Mouse (Mus musculus): ENCODE results near the gene Tube1. TPM values are rescaled to one million over a fixed set of nuclear protein-coding genes. Genes with fewer than 3 reads are reported as not detected.

The Tube1 gene
- polyA plus RNA-seq, 1 experiment = 120 TPM

- TF ChIP-seq POLR2A (IDR thresholded peaks at IDR 0.05; ENCODE audit: control insufficient read depth, extremely low read depth, insufficient read depth, low read length, poor library complexity) (no peak), CTCF (IDR thresholded peaks at IDR 0.05; ENCODE audit: borderline replicate concordance, control insufficient read depth, extremely low read depth, insufficient read depth, low read length, poor library complexity) (no peak)
- 98% methylated on average over 12 of the region's 12 CpGs for WGBS
- H3K4me1 ChIP-seq (replicated peaks; ENCODE audit: control insufficient read depth, insufficient read depth, low read length) = peaks cover 13% of the 10 kb centered on the region
- DNase-seq = no peak
- no peak overlapping the region for H3K27ac ChIP-seq (ENCODE audit: control insufficient read depth, insufficient read depth, low read length)
- H3K27me3 ChIP-seq (ENCODE audit: control insufficient read depth, insufficient read depth, low read length) = no peaks in the 10 kb centered on the region
- peaks cover 78% of the 10 kb centered on the region for H3K36me3 ChIP-seq (ENCODE audit: control insufficient read depth, insufficient read depth, low read length)
- no peak overlapping the region for H3K4me3 ChIP-seq (ENCODE audit: control insufficient read depth, insufficient read depth, low read length)
Measured at GRCm38 (mm10) chr10:39142216-39142615, 8.4 kb downstream of the Tube1 start.

GRCm38 (mm10) chr10:39156719-39157118, 22.9 kb downstream of the Tube1 start:
- Histone ChIP-seq H3K4me1 (replicated peaks; ENCODE audit: control insufficient read depth, insufficient read depth, low read length) (peaks cover 5% of the 10 kb centered on the region; the same call in 1 of the 2 replicates), H3K36me3 (ENCODE audit: control insufficient read depth, insufficient read depth, low read length) (peaks cover 19% of the 10 kb centered on the region), H3K27me3 (ENCODE audit: control insufficient read depth, insufficient read depth, low read length) (no peaks in the 10 kb centered on the region), H3K27ac (ENCODE audit: control insufficient read depth, insufficient read depth, low read length) (no peak overlapping the region), H3K4me3 (ENCODE audit: control insufficient read depth, insufficient read depth, low read length) (no peak overlapping the region)
- TF ChIP-seq POLR2A (IDR thresholded peaks at IDR 0.05; ENCODE audit: control insufficient read depth, extremely low read depth, insufficient read depth, low read length, poor library complexity) = no peak
- TF ChIP-seq CTCF (IDR thresholded peaks at IDR 0.05; ENCODE audit: borderline replicate concordance, control insufficient read depth, extremely low read depth, insufficient read depth, low read length, poor library complexity) = no peak
- DNase-seq = no peak
- WGBS = 94% methylated on average over 5 of the region's 5 CpGs

- no peak for TF ChIP-seq CTCF (IDR thresholded peaks at IDR 0.05; ENCODE audit: borderline replicate concordance, control insufficient read depth, extremely low read depth, insufficient read depth, low read length, poor library complexity)
- TF ChIP-seq POLR2A (IDR thresholded peaks at IDR 0.05; ENCODE audit: control insufficient read depth, extremely low read depth, insufficient read depth, low read length, poor library complexity) = no peak
- no peak overlapping the region for H3K4me3 ChIP-seq (ENCODE audit: control insufficient read depth, insufficient read depth, low read length)
- no peak for DNase-seq
- H3K27me3 ChIP-seq (ENCODE audit: control insufficient read depth, insufficient read depth, low read length) = no peaks in the 10 kb centered on the region
- H3K36me3 ChIP-seq (ENCODE audit: control insufficient read depth, insufficient read depth, low read length) = peaks cover 19% of the 10 kb centered on the region
- no peak overlapping the region for H3K27ac ChIP-seq (ENCODE audit: control insufficient read depth, insufficient read depth, low read length)
- H3K4me1 ChIP-seq (replicated peaks; ENCODE audit: control insufficient read depth, insufficient read depth, low read length) = peaks cover 5% of the 10 kb centered on the region; the same call in 1 of the 2 replicates
- 90% methylated on average over 1 of the region's 1 CpGs for WGBS
Measured at GRCm38 (mm10) chr10:39157321-39157720, 23.5 kb downstream of the Tube1 start.

- peaks cover 5% of the 10 kb centered on the region; the same call in 1 of the 2 replicates for H3K4me1 ChIP-seq (replicated peaks; ENCODE audit: control insufficient read depth, insufficient read depth, low read length)
- TF ChIP-seq CTCF (IDR thresholded peaks at IDR 0.05; ENCODE audit: borderline replicate concordance, control insufficient read depth, extremely low read depth, insufficient read depth, low read length, poor library complexity) (0 out of 2 replicates have a peak, but pooled peaks have one; percentile 30), POLR2A (IDR thresholded peaks at IDR 0.05; ENCODE audit: control insufficient read depth, extremely low read depth, insufficient read depth, low read length, poor library complexity) (no peak)
- H3K4me3 ChIP-seq (ENCODE audit: control insufficient read depth, insufficient read depth, low read length) = no peak overlapping the region
- H3K27me3 ChIP-seq (ENCODE audit: control insufficient read depth, insufficient read depth, low read length) = no peaks in the 10 kb centered on the region
- peak; percentile 34 for DNase-seq
- no peak overlapping the region for H3K27ac ChIP-seq (ENCODE audit: control insufficient read depth, insufficient read depth, low read length)
- peaks cover 14% of the 10 kb centered on the region for H3K36me3 ChIP-seq (ENCODE audit: control insufficient read depth, insufficient read depth, low read length)
- WGBS = 90% methylated on average over 12 of the region's 12 CpGs
Measured at GRCm38 (mm10) chr10:39158306-39158705, 24.5 kb downstream of the Tube1 start.

- TF ChIP-seq POLR2A (IDR thresholded peaks at IDR 0.05; ENCODE audit: control insufficient read depth, extremely low read depth, insufficient read depth, low read length, poor library complexity) (no peak), CTCF (IDR thresholded peaks at IDR 0.05; ENCODE audit: borderline replicate concordance, control insufficient read depth, extremely low read depth, insufficient read depth, low read length, poor library complexity) (no peak)
Measured at GRCm38 (mm10) chr10:39161406-39161805, 27.6 kb downstream of the Tube1 start.

GRCm38 (mm10) chr10:39162666-39163484, 29.1 kb downstream of the Tube1 start:
- H3K27me3 ChIP-seq (ENCODE audit: control insufficient read depth, insufficient read depth, low read length) = no peaks in the 10 kb centered on the region
- DNase-seq = no peak
- no peak overlapping the region for H3K27ac ChIP-seq (ENCODE audit: control insufficient read depth, insufficient read depth, low read length)
- H3K4me1 ChIP-seq (replicated peaks; ENCODE audit: control insufficient read depth, insufficient read depth, low read length) = peaks cover 5% of the 10 kb centered on the region; the same call in 1 of the 2 replicates
- H3K4me3 ChIP-seq (ENCODE audit: control insufficient read depth, insufficient read depth, low read length) = no peak overlapping the region
- 85% methylated on average over 18 of the region's 18 CpGs for WGBS
- no peak for TF ChIP-seq POLR2A (IDR thresholded peaks at IDR 0.05; ENCODE audit: control insufficient read depth, extremely low read depth, insufficient read depth, low read length, poor library complexity)
- no peak for TF ChIP-seq CTCF (IDR thresholded peaks at IDR 0.05; ENCODE audit: borderline replicate concordance, control insufficient read depth, extremely low read depth, insufficient read depth, low read length, poor library complexity)
- no peaks in the 10 kb centered on the region for H3K36me3 ChIP-seq (ENCODE audit: control insufficient read depth, insufficient read depth, low read length)

More at GRCm38 (mm10) chr10:39161406-39161805, 27.6 kb downstream of the Tube1 start:
- Histone ChIP-seq H3K4me3 (ENCODE audit: control insufficient read depth, insufficient read depth, low read length) (no peak overlapping the region), H3K36me3 (ENCODE audit: control insufficient read depth, insufficient read depth, low read length) (no peaks in the 10 kb centered on the region), H3K27me3 (ENCODE audit: control insufficient read depth, insufficient read depth, low read length) (no peaks in the 10 kb centered on the region), H3K27ac (ENCODE audit: control insufficient read depth, insufficient read depth, low read length) (no peak overlapping the region), H3K4me1 (replicated peaks; ENCODE audit: control insufficient read depth, insufficient read depth, low read length) (peaks cover 5% of the 10 kb centered on the region; the same call in 1 of the 2 replicates)
- 100% methylated on average over 1 of the region's 1 CpGs for WGBS
- DNase-seq = no peak

All from thymus, adult 2 months (tissue).